Mouse (Mus musculus) kidney, adult 11 months (tissue): ENCODE results near the gene Daglb.

Experiments used
- DNase-seq: peaks from one replicate; pipeline ENCODE4 v3.0.0; 2022

The Daglb gene

DNA sequence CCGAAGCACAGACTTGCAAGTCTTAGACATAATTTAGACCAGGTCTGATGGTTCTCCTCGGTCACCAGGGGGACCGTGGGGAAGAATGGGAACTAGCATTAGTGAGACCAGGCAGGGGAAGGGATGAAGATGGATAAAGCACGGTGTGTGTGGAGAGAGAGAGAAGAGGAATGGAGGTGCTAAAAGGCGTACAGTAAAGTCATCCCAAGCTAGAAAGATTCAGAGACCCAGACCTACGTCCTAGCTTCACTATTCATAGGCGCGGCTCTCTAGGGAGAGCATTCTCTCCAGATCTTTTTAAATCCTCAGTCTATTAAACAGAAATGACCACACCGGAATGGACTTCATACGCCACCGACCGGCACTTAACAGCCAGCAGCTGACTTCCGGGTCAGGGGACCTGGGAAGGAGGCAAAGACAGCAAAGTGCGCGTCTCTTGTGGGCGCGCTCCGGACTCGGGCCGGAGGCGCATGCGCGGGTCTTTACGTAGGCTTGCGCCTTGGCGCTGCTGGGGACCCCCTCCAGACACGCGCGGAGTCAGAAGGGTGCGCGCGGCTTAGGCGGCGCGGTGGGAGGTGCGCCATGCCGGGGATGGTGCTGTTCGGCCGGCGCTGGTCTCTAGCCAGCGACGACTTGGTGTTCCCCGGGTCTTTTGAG is at the start of gene Daglb:
Gene Daglb, plus strand, starts transcription at position 485 of the 657 bp plus-strand sequence.
- peak; percentile 83 for DNase-seq

DNA sequence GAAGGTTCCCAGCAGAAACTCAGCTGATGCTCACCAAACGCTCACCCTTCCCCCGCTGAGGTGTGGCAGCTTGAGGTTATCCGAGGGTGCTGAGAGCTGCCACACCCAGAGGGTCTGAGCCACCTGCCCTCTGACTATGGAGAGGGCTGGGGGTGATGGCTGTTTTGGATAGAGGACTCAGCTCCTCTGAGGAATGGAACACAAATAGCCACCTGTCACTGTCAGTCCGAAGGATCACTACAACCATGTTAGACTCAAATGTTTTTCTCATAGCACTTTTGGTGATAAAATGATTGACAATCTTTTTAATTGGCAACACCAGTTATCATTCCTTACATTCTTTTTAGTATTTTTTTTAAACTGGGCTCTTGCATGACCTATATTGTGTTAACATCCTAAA is 42.9 kb upstream of the Daglb start:
- no peak for DNase-seq

DNA sequence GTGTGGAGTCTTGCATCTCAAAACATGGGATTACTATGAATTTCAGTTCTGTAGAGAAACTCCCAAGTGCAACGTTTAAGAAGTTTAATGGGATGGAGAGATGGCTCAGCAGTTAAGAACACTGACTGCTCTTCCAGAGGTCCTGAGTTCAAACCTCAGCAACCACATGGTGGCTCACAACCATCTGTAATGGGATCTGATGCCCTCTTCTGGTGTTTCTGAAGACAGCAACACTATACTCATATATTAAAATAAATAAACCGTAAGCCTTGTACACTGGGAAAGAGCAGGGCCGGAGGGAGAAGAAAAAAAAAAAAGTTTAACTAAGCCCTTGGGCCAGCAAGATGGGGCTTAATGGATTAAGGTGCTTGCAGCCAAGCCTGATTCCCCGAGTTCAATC is 41.4 kb upstream of the Daglb start:
- DNase-seq: no peak

DNA sequence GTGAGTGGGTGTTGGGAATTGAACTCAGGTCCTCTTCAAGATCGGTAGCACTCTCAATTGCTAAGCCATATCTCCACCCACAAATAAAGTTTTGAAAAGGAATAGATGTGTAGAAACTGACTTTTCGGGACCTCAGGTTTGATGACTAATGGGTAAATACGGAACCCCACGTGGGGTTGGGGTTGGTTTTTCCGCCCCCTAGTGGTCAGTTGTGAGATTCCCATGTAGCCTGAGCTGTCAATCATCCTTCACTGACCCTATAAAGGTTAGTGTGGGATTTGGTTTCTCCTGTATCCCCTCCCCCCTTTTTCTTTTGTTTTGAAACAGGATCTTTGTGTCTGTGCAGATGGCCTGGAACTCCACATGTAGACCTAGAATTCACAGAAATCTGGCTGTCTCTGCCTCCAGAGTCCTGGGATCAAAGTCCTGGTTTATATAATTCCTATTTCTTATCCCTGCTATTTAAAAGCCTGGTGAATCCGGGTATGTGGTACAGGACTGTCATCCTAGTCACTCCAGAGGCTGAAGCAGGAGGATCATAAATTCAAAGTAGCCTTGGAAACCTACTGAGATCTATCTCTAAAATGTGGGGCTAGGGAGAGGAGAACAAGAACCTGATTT is 40.4 kb upstream of the Daglb start:
- peak; percentile 30 for DNase-seq

DNA sequence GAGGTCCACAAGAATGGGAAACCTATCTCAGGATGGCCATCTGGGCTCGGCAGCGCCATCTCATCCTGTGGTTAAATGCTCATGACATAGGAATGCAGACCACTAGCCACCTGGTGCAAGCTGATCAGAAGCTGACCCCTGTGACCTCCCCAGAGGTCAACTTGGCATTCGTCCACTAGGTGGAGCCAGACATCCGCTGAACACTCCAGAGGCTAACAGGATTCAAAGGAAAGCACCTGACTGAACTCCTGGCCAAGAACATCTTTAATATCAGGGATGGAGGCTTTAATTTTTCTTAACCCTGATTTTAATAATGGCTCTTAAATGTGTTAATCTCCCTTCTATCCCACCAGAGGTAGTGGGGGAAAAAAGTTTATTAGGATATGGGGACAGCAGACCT is 30.0 kb upstream of the Daglb start:
- peak; percentile 48 for DNase-seq

DNA sequence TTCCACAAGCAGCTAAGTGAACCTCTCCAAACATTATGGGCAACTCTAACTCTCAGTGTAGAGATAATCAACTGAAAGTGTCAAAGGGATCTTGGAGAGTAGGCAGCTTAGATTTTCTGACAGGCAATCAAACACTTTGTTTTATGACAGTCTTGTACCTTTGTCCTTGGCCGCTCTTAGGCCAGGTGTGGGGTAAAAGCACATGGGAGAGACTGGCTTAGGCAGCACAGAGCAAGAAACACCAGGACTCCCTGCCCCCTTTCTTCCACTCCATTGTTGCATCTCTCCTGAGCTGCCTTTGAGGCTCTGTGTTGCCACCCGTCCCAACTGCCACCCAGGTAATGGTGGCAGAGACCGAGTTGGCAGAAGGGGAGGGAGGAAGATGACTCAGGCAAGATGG is 23.1 kb upstream of the Daglb start:
- DNase-seq: no peak

DNA sequence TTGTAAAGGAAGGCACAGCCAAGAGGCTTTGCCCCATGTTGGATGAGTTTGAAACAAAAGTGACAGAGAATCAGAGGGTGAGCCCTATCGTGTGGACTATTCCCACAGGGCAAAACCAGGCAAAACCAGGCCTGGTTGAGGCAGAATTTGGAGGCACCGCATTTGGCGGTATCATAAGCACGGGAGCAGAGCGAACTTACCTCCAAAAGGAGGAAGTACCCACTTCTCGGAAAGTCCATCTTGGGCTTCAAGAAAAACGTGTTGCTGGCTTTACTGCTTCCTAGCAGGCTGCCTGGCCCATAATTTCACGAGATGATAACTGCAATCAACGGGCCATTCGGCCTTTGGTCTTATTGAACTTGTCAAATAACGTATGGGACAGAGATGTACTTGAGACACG is 22.6 kb upstream of the Daglb start:
- no peak for DNase-seq

DNA sequence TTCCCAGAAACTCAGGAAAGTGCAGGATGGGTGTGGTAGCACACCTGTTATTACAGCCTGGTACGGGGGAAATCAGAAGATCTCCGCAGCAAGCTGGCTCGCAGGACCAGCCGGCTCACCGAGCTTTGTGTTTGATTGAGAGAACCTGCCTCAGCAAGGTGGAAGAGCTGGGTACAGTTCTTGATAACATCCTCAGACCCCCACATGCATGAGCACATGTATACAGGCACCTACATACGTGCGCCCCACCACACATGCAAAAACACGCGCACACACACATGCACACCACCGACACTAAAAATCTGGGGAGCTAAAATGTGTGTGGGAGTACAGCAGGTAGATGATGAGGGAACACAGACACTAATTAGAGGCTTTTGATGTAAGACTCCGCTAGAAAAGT is 713 bp upstream of the Daglb start:
- no peak for DNase-seq

DNA sequence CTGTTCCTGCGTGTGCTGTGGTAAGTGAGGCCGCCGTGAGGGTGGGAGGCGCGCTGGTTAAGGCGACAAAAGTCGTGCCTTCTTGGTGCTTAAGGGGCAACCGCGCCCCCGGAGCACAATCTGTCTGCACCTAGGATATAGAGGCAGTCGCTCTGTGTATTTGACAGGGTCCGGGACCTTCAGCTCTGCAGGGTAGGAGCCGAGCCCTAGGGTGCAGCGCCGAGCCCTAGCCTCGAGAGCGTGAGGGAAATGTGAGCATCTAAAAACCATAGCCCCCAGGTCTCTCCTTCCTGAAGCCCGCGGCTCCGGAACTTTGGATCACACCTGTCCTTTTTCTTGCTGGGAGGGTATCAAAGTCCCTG is 354 bp downstream of the Daglb start:
- no peak for DNase-seq

DNA sequence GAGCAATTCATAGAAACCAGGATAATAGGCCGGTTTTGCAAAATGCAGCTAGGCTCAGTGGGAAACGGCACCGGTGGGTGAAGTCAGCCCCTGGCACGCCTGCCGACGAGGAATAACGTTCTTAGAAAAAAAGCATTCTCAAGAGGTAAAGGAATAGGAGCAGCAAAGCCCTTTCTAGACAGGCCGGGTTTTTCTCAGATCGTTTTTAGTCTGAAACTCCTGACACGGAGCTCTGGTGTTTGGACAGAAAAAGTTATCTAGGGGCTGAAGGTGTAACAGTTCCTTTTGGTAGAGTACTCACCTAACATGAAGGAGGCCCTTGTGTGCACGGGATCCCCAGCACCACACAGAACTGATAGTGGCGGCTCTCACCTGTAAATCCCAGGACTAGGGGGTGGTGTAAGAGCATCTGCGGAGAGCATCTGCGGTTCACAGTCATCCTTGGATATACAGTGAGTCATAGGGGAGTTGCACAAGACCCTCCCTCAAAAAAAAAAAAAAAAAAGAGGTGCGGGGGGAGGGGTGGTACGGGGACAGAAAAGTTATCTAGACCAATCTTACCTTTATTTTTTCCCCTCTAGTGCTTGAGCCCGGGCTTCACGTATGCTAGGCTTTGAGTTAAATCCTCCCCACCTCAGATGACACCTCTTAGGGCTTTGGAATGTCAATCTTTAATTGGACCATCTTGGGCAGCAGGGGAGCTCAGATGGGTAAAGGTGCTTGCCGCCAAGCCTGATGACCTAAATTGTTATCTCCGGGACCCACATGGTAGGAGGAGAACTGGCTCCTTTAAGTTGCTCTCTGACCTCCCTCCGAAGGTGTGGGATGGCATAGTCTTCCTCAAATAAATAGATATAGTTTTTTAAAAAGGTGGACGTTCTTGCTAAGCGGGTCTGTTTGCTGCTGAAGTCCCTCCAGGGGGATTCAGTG is 1.0 kb downstream of the Daglb start:
- no peak for DNase-seq

DNA sequence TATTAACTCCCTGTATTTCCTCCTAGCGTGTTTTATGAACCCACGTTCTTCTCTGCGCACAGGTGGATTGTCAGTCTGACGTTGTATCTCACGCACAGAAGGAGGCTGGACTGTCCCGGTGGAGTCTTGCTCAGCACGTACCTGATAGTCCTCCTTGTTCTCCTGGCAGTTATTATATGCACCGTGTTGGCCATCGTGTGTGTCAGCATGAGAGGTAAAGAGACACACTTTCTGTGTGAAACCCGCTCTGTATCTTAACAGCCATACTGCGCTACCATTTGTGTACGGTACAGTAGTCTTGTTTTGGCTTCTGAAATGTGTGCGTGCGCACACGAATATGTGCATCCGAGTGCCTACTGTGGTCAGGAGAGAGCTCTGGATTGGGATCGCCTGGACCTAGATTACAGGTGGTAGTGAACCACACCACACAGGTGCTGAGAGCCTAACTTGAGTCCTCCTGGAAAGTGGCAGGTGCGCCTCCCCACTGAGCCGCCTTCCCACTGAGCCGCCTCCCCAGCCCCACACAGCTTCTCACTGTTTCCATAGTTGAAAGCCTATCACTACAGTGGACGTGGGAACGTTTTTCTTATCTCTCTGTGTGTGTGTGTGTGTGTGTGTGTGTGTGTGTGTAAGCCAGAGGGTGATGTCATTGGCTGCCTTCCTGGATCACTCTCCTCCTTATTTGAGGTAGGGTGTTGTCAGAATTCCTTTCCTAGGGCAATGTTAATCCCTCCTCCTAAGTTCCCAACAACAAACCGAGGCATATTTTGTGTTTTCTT is 2.7 kb downstream of the Daglb start:
- no peak for DNase-seq

DNA sequence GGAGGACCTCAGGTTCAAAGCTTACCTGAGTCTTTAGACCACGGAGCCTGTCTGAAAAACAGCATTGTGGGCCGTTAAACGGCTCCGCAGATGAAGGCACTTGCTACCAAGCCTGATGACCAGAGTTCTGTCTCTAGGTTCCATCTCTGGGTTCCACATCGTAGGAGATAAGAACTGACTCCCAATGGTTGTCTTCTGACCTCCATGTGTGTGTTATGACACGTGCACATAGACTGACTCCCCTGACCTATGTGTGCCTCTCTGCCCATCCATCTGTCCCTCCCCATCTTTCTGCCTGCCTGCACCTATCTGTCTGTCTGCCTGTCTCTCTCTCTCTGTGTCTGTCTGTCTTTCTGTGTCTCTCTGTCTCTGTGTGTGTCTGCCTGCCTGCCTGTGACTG is 3.5 kb downstream of the Daglb start:
- no peak for DNase-seq

DNA sequence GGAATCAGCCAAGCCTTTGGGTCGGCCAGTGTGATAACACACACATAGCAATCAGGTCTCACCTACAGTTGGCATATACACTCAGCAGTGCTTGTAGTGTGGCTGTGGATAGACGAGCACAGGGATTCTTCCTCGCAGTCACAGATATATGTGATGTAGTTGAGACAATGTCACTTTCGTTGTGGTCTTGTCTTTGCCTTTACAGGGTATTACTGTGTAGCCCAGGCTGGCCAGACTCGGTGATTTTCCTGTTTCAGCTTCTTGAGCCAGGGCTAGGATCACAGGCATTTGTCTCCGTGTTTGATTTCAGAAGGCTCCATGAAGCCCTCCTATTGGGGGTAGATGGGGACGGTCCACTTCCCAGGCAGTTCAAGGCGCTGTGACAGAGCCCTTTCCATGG is 5.2 kb downstream of the Daglb start:
- no peak for DNase-seq

DNA sequence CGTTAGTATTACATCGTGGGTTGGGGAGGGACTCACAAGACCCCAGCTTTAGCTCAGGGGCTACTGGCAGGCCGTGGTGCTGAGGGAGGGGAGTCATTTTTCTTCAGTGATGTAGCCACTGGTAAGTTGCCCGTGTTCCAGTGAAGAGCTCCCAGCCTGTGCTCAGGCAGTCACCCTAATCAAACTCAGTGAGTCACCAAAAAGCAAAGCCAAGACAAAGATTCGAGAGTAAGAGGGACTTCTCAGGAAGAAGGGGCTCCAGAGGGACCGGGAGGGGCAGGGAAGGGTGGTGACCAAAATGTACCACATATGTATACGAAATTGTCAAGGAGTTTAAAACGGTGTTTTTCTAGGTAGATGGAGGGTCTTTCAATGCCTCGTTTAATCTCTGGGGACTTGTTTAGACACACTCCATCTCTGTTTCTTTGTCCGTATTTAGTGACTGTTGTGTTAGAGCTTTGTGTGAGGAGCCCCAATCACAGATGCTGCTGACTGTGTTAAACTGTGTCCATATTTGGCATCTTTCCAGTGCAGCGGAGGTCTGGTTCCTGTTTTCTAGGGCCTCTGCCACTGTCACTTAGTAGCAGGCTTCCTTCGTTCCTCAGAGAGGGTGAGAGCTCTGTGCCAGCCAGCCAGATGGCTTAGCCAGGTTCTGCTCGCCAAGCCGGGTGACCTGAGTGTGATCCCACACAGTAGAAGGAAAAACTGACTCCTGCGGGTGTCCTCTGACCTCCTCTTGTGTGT is 6.2 kb downstream of the Daglb start:
- no peak for DNase-seq

DNA sequence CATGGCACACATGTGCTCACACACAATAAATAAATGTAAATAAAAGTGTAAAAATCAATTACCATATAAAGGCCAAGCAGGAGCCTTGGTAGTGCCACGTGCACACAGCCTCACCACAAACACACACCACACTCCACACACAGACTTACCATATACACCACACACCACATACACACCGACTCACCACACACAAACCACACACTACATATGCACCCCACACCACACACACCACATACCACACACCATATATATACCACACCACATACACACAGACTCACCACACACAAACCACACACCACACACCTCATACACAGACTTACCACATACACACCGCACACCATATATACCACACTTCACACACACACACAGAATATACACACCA is 6.8 kb downstream of the Daglb start:
- DNase-seq: no peak

DNA sequence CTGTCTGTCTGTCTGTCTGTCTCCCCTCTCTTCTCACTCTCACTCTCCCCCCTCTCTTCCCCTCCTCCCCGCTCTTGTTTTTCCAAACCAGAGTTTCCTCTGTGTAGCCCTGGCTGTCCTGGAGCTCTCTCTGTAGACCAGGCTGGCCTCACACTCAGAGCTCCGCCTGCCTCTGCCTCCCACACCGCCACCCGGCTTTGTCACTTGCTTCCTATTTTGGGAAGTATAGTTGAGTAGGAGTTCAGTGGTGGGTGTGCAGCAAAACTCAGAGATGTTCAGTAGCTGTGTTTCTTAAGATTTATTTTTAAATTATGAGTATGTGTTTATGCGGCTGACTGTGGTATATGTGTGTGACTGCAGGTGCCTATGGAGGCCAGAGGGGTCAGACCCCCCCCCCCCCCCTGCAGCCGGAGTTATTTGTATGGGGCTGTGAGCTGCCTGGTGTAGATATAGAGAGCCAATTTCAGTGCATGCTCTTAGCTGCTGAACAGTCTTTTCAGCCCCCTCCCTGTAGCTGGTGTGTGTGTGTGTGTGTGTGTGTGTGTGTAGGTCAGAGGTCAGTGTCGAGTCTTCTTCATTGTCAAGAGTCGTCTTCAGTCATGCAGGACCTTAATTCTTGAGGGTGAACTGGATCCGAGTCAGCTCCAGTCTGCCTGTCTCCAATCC is 7.7 kb downstream of the Daglb start:
- DNase-seq: no peak

DNA sequence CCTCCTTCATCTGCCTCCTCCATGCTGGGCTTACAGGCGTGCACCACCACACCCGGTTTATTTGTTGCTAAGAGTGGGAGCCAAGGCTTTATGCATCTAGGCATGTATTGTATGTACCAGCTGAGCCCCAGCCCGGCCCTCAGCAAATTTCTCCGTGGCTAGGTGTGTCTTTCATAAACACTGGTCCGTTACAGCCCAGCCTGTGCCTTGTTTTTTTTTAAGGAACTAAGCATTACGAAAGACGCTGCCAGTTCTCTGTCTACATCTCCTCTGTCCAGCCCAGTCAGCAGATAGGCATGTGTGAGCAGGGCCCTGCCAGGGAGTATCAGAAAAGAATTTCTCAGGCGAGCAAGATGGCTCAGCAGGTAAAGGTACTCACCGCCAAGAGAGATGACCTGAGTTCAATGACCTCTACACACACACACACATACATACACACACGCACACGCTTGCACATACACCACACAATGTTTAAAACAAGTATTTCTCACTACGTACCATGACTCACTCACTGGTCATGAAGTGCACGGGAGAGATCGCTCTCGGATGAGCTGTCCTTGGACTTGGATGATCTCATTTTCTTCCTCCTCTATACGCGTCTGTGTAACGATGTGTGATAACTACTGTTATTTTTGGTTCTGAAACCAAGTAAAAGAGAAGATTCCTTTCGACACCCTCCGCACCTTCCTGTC is 10.9 kb downstream of the Daglb start:
- DNase-seq: no peak

DNA sequence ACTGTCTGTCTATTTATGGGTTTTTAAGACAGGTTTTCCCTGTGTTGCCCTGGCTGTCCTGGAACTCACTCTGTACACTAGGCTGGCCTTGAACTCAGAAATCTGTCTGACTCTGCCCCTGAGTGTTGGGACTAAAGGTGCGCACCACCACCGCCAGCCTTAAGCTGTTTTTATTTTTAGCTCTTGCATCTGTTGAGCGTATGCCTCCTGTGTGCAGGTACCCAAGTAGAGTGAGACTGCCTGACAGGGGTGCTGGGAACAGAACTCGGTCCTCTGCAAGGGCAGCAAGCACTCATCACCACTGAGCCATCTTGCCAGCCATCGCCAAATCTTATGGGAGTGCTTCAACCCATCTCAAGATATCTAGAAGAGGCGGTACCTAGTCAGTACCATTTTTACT is 11.6 kb downstream of the Daglb start:
- DNase-seq: no peak

DNA sequence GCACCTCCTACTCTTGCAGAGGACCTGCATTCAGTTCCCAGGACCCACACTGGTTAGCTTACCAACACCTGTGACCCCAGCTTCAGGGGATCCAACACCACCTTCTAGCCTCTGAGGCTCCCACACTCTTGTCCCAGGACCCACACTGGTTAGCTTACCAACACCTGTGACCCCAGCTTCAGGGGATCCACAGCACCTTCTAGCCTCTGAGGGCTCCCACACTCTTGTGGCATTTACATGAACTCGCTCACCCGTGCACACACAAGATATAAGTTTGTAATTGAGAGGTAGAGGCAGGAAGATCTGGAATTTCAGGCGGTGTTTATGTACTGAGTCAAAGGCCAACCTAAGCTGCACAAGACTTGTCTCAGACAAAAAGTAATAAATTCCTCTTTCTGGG is 13.5 kb downstream of the Daglb start:
- no peak for DNase-seq

DNA sequence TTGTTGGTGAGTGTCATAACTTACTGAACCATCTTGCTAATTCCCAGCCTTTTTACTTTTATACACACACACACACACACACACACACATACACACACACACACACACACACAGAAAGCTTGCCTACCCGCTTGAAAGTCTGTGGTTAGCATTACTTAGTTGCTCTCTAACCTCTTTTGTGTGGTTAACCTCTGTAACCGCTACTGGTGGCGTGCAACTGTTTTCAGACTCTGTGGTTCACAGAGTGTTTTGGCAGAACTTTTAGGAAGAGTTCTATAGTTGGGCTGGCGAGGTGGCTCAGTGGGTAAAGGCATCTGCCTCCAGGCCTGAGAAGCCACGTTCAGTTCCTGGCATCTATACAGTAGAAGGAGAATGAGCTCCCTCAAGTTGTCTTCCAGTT is 20.6 kb downstream of the Daglb start:
- DNase-seq: no peak

DNA sequence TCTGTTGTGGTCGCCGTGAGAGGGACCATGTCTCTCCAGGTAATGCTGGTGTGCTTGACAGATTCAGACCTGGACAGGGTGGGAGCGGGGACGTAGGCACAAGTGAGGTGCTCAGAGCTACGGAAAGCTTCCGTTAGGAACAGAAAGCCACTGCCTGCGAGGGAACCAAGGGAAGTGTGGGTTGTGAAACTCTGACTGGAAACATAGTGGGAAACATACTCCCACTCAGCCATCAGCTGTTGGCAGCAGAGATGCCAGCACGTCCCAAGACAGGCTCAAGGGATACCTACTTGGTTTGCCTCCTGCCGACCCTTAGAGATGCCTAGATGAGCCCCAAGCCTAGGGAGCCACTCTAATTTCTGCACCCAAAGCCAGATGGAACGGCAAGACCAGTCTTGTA is 22.8 kb downstream of the Daglb start:
- no peak for DNase-seq
